In the genomic region with DNA sequence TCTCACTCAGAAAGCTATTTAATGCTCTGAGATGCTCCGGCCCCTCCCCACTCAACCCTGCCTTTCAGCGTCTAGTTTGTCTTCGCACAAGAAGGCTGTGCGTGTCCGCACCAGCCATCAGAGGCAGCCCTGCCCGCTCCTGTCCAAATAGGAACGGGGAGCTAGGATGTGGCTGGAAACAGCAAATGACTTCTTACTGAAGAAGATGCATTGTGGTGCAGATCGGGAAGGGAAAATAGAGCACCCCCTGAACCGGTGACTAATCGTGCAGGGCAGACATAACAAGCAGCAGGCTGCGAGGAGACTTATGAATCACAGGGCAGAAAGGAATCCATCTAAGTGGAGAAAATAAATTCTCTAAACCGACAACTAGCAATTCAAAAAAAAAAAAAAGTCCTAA, we compare ENCODE assay signal across 13 mouse cellular contexts.
DNase-seq lines count a peak whose midpoint lies in the region; ATAC-seq and TF ChIP-seq lines count a peak whose summit lies in the region.
"Had no signal": no experiment of that assay in that cellular context is flagged by ENCODE, and none has a peak within 500 bp of the region (broad histone marks: within the 10 kb centered on the region; RNA-seq: fewer than 3 reads in every experiment).

No protein-coding gene starts in this region.

- no peaks in the 10 kb centered on the region for H3K9me3 ChIP-seq in hindbrain, embryonic 15.5 days
- no peaks in the 10 kb centered on the region for H3K9me3 ChIP-seq in hindbrain, embryonic 10.5 days
- H3K9me3 ChIP-seq in stomach, embryonic 14.5 days (ENCODE audit: control insufficient read depth, low read depth, low read length): no peaks in the 10 kb centered on the region
- H3K9me3 ChIP-seq: megakaryocyte, embryonic 14.5 days had no signal

- peak; percentile 24; the same call in 1 of the 2 replicates for TF ChIP-seq POLR2A in embryonic fibroblast, embryonic 13.5 days (IDR thresholded peaks at IDR 0.05; ENCODE audit: low read depth, low read length)
- no peak for TF ChIP-seq POLR2A in cerebellum, adult 2 months (IDR thresholded peaks at IDR 0.05; ENCODE audit: borderline replicate concordance, insufficient read depth, low read length)
- TF ChIP-seq POLR2A in kidney, adult 2 months (IDR thresholded peaks at IDR 0.05; ENCODE audit: low read depth, low read length): no peak

- 55% methylated on average over 12 of the region's 12 CpGs for WGBS in hindbrain, embryonic 15.5 days
- 85% methylated on average over 12 of the region's 12 CpGs for WGBS in hindbrain, embryonic 10.5 days
- 47% methylated on average over 12 of the region's 12 CpGs for WGBS in stomach, embryonic 14.5 days
- WGBS in cerebellum, adult 2 months: 74% methylated on average over 12 of the region's 12 CpGs
- 63% methylated on average over 12 of the region's 12 CpGs for WGBS in kidney, adult 2 months

- H3K4me3 ChIP-seq in hindbrain, embryonic 15.5 days: no peak overlapping the region
- H3K4me3 ChIP-seq in hindbrain, embryonic 10.5 days: no peak overlapping the region
- no peak overlapping the region for H3K4me3 ChIP-seq in embryonic fibroblast, embryonic 13.5 days (ENCODE audit: insufficient read depth, low read length)
- no peak overlapping the region for H3K4me3 ChIP-seq in stomach, embryonic 14.5 days (ENCODE audit: low read depth, low read length)
- no peak overlapping the region for H3K4me3 ChIP-seq in cerebellum, adult 2 months (replicated peaks; ENCODE audit: insufficient read depth, low read depth, low read length)
- no peak overlapping the region for H3K4me3 ChIP-seq in kidney, adult 2 months (ENCODE audit: insufficient read depth, low read depth, low read length)
- H3K4me3 ChIP-seq: megakaryocyte, embryonic 14.5 days had no signal

- no peaks in the 10 kb centered on the region for H3K36me3 ChIP-seq in hindbrain, embryonic 15.5 days
- H3K36me3 ChIP-seq in hindbrain, embryonic 10.5 days: no peaks in the 10 kb centered on the region
- H3K36me3 ChIP-seq in stomach, embryonic 14.5 days (ENCODE audit: control insufficient read depth, insufficient read depth, low read length): no peaks in the 10 kb centered on the region
- no peaks in the 10 kb centered on the region for H3K36me3 ChIP-seq in kidney, adult 2 months (ENCODE audit: control insufficient read depth, insufficient read depth, low read length)

- no peak for TF ChIP-seq CTCF in embryonic fibroblast, embryonic 13.5 days (IDR thresholded peaks at IDR 0.05; ENCODE audit: borderline replicate concordance, insufficient read depth, low read length)
- no peak for TF ChIP-seq CTCF in cerebellum, adult 2 months (IDR thresholded peaks at IDR 0.05; ENCODE audit: borderline replicate concordance, insufficient read depth, low read depth, low read length)
- TF ChIP-seq CTCF in kidney, adult 2 months (conservative IDR thresholded peaks at IDR 0.05; ENCODE audit: insufficient read depth, insufficient read length, low read depth, low read length): no peak

- no peak overlapping the region for H3K9ac ChIP-seq in hindbrain, embryonic 15.5 days
- no peak overlapping the region for H3K9ac ChIP-seq in stomach, embryonic 14.5 days (replicated peaks; ENCODE audit: low read depth, low read length)

- H3K4me2 ChIP-seq in hindbrain, embryonic 15.5 days: peak overlapping the region; percentile 24; the same call in 1 of the 2 replicates
- H3K4me2 ChIP-seq in stomach, embryonic 14.5 days (replicated peaks; ENCODE audit: low read depth, low read length): 0 out of 2 replicates have a peak overlapping the region, but pooled peaks have one; percentile 12

- DNase-seq in hindbrain, embryonic 10.5 days (ENCODE audit: low spot score): no peak
- peak; percentile 11 for DNase-seq in right cerebral cortex, postnatal 25 days
- no peak for DNase-seq in right cerebral cortex, postnatal 14 days
- no peak for DNase-seq in cerebellum, adult 2 months
- DNase-seq in kidney, adult 2 months: no peak
- DNase-seq: cerebellum, postnatal 10 days; heart, postnatal 14 days; kidney, postnatal 4 days had no signal

- H3K27me3 ChIP-seq in hindbrain, embryonic 15.5 days: no peaks in the 10 kb centered on the region
- H3K27me3 ChIP-seq in hindbrain, embryonic 10.5 days (ENCODE audit: insufficient read depth, poor library complexity, severe bottlenecking): no peaks in the 10 kb centered on the region
- no peaks in the 10 kb centered on the region for H3K27me3 ChIP-seq in stomach, embryonic 14.5 days (ENCODE audit: control insufficient read depth, insufficient read depth, low read length)
- no peaks in the 10 kb centered on the region for H3K27me3 ChIP-seq in cerebellum, adult 2 months (ENCODE audit: control insufficient read depth, insufficient read depth, low read length)
- H3K27me3 ChIP-seq in kidney, adult 2 months (replicated peaks; ENCODE audit: control insufficient read depth, insufficient read depth, low read length): no peaks in the 10 kb centered on the region

- no peak for ATAC-seq in hindbrain, embryonic 15.5 days (ENCODE audit: low FRiP score, low read depth)
- no peak for ATAC-seq in stomach, embryonic 14.5 days (ENCODE audit: insufficient number of reproducible peaks, insufficient read depth, low FRiP score, low read depth)
- ATAC-seq: activated CD4-positive, CD25-positive, alpha-beta regulatory T cell, adult 4 months had no signal

- no peak overlapping the region for H3K27ac ChIP-seq in hindbrain, embryonic 15.5 days (replicated peaks)
- no peak overlapping the region for H3K27ac ChIP-seq in hindbrain, embryonic 10.5 days
- peak overlapping the region; percentile 93 for H3K27ac ChIP-seq in embryonic fibroblast, embryonic 13.5 days (ENCODE audit: insufficient read depth, low read length)
- no peak overlapping the region for H3K27ac ChIP-seq in stomach, embryonic 14.5 days (ENCODE audit: low read length)
- no peak overlapping the region for H3K27ac ChIP-seq in cerebellum, adult 2 months (ENCODE audit: insufficient read depth, low read length)
- no peak overlapping the region for H3K27ac ChIP-seq in kidney, adult 2 months (ENCODE audit: insufficient read depth, low read depth, low read length)

- H3K4me1 ChIP-seq in hindbrain, embryonic 15.5 days (replicated peaks): no peaks in the 10 kb centered on the region
- 0 out of 2 replicates have a peak, but pooled peaks cover 7% of the 10 kb centered on the region for H3K4me1 ChIP-seq in hindbrain, embryonic 10.5 days (replicated peaks)
- H3K4me1 ChIP-seq in embryonic fibroblast, embryonic 13.5 days (ENCODE audit: control insufficient read depth, insufficient read depth, low read length): peaks cover 10% of the 10 kb centered on the region
- no peaks in the 10 kb centered on the region for H3K4me1 ChIP-seq in stomach, embryonic 14.5 days (ENCODE audit: control insufficient read depth, insufficient read depth, low read length)
- H3K4me1 ChIP-seq in cerebellum, adult 2 months (ENCODE audit: control insufficient read depth, insufficient read depth, low read length): no peaks in the 10 kb centered on the region
- H3K4me1 ChIP-seq in kidney, adult 2 months (ENCODE audit: control insufficient read depth, insufficient read depth, low read length): no peaks in the 10 kb centered on the region
